28 mouse cellular contexts compared by ENCODE assay signal in genomic region chr13:51131179-51131578, GRCm38 (mm10). TPM values are rescaled to one million over a fixed set of nuclear protein-coding genes. Genes with fewer than 3 reads are reported as not detected.
DNase-seq lines count a peak whose midpoint lies in the region; ATAC-seq and TF ChIP-seq lines count a peak whose summit lies in the region.
"Had no signal": no experiment of that assay in that cellular context is flagged by ENCODE, and none has a peak within 500 bp of the region (broad histone marks: within the 10 kb centered on the region; RNA-seq: fewer than 3 reads in every experiment).

No protein-coding gene starts in this region.

- intact Hi-C loops in left cerebral cortex, adult 2 months (cut with DNase I) = no loop called here
- intact Hi-C loops in left cerebral cortex, postnatal 10 days (cut with DNase I) = no loop called here

- peak; percentile 27 to 53 for DNase-seq in left cerebral cortex, adult 2 months (ENCODE audit: extremely low spot score in 1 of 2, low spot score in 2 of 2)
- no peak for DNase-seq in left cerebral cortex, postnatal 10 days (ENCODE audit: extremely low spot score in 1 of 2, low spot score in 2 of 2)
- DNase-seq in right cerebral cortex, adult 18-20 months = peak; percentile 56
- DNase-seq in right cerebral cortex, postnatal 25 days = no peak
- no peak for DNase-seq in adrenal gland, postnatal 10 days
- no peak for DNase-seq in urinary bladder, adult 18-20 months (ENCODE audit: low spot score in 2 of 2)
- DNase-seq: adrenal gland, adult 8-10 months; cerebellum, adult 2 months; cerebellum, postnatal 36 days; gastrocnemius, postnatal 10 days; heart, adult 11 months; kidney, adult 9 months; kidney, postnatal 14 days; layer of hippocampus, postnatal 36 days; liver, postnatal 0 days; thymus, adult 2 months had no signal

- no peak for TF ChIP-seq CTCF in left cerebral cortex, adult 2 months (IDR thresholded peaks at IDR 0.05)

- H3K4me3 ChIP-seq in left cerebral cortex, adult 2 months = no peak overlapping the region
- H3K4me3 ChIP-seq: forebrain, embryonic 13.5 days; hindbrain, embryonic 10.5 days; limb, embryonic 12.5 days; stomach, embryonic 15.5 days had no signal

- peak overlapping the region; percentile 15; the same call in 1 of the 2 replicates for H3K27ac ChIP-seq in left cerebral cortex, adult 2 months
- H3K27ac ChIP-seq: forebrain, embryonic 13.5 days; hindbrain, embryonic 10.5 days; hindbrain, postnatal 0 days; limb, embryonic 12.5 days; macrophage; stomach, embryonic 15.5 days had no signal

- ATAC-seq in granulocyte monocyte progenitor cell, adult 5-6 weeks (replicated peaks; ENCODE audit: poor library complexity, severe bottlenecking) = peak; percentile 20
- ATAC-seq: activated CD4-positive, CD25-positive, alpha-beta regulatory T cell, adult 4 months; CD4-positive, CD25-positive, alpha-beta regulatory T cell, adult 4 months; forebrain, embryonic 13.5 days; hindbrain, postnatal 0 days; intestine, embryonic 16.5 days; liver, postnatal 0 days; lung, postnatal 0 days; Patski had no signal

RNA-seq across cellular contexts. Expression of gene Spin1, which starts 30.5 kb away (rescaled TPM):
- 100 to 1,000 TPM; 163 to 175 TPM for total RNA-seq in left cerebral cortex, adult 2 months (2021)
- total RNA-seq in left cerebral cortex, postnatal 10 days (2021) = 100 to 1,000 TPM; 204 to 217 TPM
- 47.2 and 47.7 TPM in 2 replicates for total RNA-seq in granulocyte monocyte progenitor cell, adult 5-6 weeks (2014; fragmentation: Nextera tagmentation)
- 38.5 and 39.7 TPM in 2 replicates for total RNA-seq in granulocyte monocyte progenitor cell, adult 5-6 weeks (2017)
- total RNA-seq in adrenal gland, postnatal 10 days (2021) = 10 to 100 TPM; 63.9 to 68.1 TPM

RNA-seq across cellular contexts. Expression of gene Nxnl2, which starts 39.6 kb away (rescaled TPM):
- under 1 TPM in 1 of 2 experiments, not detected in 1; 0.44 TPM for total RNA-seq in left cerebral cortex, adult 2 months (2021)
- total RNA-seq in left cerebral cortex, postnatal 10 days (2021) = 1 to 10 TPM in 1 of 2 experiments, under 1 TPM in 1; 0.95 to 1.1 TPM
- not detected in 2 replicates for total RNA-seq in granulocyte monocyte progenitor cell, adult 5-6 weeks (2014; fragmentation: Nextera tagmentation)
- not detected in 2 replicates for total RNA-seq in granulocyte monocyte progenitor cell, adult 5-6 weeks (2017)
- total RNA-seq in adrenal gland, postnatal 10 days (2021) = under 1 TPM; 0.81 to 0.91 TPM

Comparison
In these comparisons a context has a peak if more than half of its experiments do, and no peak if none do; other contexts are left out.
1. DNase-seq: peak in left cerebral cortex, adult 2 months (2 of 2) and right cerebral cortex, adult 18-20 months (single experiment); none in left cerebral cortex, postnatal 10 days (0 of 2), right cerebral cortex, postnatal 25 days (single experiment), adrenal gland, postnatal 10 days (single experiment) and urinary bladder, adult 18-20 months (0 of 2).